Mouse (Mus musculus): ENCODE data around the gene Rbfox2.
A peak's percentile ranks its signal among the peaks of the same experiment; 100 is the strongest.

Rbfox2 gene

DNA sequence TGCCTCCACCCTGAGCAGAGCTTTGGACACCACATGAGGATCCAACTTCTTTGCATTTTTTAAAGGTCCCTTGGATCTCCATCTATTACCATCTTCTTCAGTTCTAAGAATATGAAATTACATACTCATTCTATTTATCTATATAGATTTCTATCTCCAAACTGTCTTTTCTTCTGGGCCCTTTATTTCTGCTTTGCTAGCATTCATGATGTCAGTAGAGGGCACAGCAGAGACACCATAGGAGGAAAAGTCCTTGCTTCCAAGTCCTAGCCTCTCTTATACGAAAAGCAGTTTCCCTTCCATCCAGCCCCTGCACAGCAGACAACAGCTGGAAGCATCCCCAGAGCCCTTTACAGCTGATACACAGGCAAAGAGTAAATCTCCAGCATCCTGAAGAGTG is 69.1 kb downstream of the Rbfox2 start:
- no peak for DNase-seq (ENCODE audit: extremely low read depth, low read depth, low spot score)

DNA sequence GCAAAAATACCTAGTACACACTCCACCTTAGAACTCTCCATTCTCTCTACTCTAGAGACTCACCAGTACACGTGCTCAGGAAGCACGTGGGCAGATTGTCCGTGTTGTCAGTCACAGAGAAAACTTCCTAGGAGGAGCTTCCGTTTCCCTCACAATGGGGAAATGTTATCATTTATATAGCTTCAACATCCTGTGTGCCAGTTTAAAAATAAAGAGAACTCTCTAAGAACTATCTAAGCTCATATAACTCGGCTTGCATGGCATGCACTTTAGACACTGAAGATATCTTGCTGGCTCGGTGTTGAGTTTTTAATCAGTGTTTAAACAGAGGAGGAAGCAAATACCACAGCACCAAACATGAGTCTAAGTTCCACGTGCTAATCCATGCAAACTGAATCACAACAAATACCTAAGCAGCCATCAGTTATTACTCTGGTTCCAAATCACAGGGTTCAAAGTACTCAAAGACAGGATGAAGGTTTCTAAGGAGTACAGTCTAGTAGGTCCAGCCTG is 70.7 kb downstream of the Rbfox2 start:
- no peak for DNase-seq (ENCODE audit: extremely low read depth, low read depth, low spot score)

GRCm38 (mm10) chr15:77235551-77235950 is 71.3 kb downstream of the Rbfox2 start:
- no peak for DNase-seq (ENCODE audit: extremely low read depth, low read depth, low spot score)

GRCm38 (mm10) chr15:77234296-77234695 is 72.5 kb downstream of the Rbfox2 start:
- no peak for DNase-seq (ENCODE audit: extremely low read depth, low read depth, low spot score)

DNA sequence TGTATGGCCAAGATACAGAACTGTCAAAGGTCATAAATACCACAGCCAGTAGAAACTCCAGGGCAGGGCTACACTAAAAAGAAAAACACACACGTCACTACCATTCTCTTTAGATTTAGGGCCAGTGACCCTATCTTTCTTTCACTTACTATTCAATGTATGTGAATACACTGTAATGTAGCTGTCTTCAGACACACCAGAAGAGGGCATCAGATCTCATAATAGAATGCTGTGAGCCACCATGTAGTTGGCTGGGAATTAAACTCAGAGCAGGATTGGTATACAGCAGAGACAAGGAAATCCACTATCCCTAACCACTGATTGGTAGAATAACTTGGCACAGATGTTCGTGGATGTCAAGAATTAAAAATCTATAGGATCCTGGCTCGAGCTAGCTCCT is 76.7 kb downstream of the Rbfox2 start:
- no peak for DNase-seq (ENCODE audit: extremely low read depth, low read depth, low spot score)

GRCm38 (mm10) chr15:77226831-77227354 is 79.9 kb downstream of the Rbfox2 start:
- DNase-seq (ENCODE audit: extremely low read depth, low read depth, low spot score): no peak

DNA sequence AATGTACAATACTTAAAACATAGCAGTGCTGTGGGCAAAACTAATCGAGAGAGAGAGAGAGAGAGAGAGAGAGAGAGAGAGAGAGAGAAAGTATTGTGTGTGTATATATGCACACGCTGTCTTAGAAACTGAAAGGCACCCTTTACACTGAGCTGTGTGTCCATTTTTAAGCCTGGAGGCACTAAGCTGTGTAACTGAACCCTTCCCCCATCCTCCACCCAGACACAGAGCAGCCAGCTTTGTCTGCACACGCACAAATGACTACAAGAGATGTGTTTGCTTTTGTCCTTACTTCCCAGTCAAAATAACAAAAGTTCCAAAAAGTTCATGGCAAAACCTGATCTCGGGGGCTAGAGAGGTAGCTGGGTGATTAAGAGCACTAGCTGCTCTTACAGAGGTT is 80.9 kb downstream of the Rbfox2 start:
- DNase-seq (ENCODE audit: extremely low read depth, low read depth, low spot score): no peak

GRCm38 (mm10) chr15:77225274-77225673 is 81.5 kb downstream of the Rbfox2 start:
- DNase-seq (ENCODE audit: extremely low read depth, low read depth, low spot score): no peak

GRCm38 (mm10) chr15:77220833-77221232 is 86.0 kb downstream of the Rbfox2 start:
- DNase-seq (ENCODE audit: extremely low read depth, low read depth, low spot score): no peak

GRCm38 (mm10) chr15:77220137-77220536 is 86.7 kb downstream of the Rbfox2 start:
- DNase-seq (ENCODE audit: extremely low read depth, low read depth, low spot score): no peak

DNA sequence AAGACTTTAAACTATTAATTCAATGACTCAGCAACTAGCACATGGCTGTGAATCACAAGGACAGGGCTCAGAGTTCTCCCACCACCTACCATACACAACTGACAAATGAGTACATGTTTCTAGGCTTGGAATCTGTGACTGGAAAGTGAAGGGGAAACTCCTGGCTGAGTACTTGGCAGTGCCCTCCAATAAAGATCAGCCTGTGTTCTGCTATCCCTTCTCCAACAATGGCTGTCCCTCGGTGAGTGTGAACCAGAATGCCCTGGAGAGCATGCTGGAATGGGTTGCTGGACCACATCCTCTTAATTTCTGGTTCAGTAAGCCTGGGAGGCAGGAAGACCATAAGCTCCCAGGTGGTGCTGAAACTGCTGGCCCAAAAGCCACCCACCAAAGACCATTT is 87.2 kb downstream of the Rbfox2 start:
- DNase-seq (ENCODE audit: extremely low read depth, low read depth, low spot score): no peak

DNA sequence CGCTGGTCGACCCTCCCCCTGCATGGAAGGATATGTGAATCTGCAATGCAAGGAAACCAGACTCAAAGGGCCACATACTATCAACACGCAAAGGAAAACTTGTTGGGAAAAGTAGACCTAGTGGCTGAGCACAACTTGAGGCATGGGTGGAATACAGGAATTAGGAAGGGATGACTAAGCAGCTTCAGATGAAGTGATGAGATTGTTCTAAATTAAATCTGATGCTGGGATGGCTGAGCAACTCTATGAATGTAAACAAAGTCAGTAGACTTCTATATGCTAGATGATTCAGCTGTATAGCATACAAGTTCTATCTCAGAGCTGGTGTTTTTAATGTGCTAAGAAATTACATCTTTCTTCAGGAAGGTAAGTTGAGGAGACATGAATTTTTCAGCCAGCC is 88.8 kb downstream of the Rbfox2 start:
- DNase-seq (ENCODE audit: extremely low read depth, low read depth, low spot score): no peak

DNA sequence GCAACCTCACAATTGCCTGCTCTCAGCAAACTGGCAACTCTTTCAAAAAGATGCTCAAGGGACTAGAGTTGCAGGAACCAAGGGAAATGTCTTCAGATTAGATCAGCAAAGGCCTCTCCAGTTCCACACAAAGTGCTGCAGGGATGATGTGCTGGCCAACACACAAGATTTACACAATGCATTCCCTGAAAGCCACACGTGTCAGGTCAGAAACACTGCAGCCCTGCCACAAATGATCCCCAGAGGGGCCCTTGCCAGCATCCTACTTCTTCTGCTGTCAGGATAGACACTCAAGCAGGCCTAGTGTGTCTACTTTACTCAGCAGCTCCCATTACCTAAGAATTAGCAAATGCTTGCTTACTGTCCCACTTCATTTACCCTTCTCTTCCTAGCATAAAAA is 89.3 kb downstream of the Rbfox2 start:
- DNase-seq (ENCODE audit: extremely low read depth, low read depth, low spot score): peak; percentile 88

DNA sequence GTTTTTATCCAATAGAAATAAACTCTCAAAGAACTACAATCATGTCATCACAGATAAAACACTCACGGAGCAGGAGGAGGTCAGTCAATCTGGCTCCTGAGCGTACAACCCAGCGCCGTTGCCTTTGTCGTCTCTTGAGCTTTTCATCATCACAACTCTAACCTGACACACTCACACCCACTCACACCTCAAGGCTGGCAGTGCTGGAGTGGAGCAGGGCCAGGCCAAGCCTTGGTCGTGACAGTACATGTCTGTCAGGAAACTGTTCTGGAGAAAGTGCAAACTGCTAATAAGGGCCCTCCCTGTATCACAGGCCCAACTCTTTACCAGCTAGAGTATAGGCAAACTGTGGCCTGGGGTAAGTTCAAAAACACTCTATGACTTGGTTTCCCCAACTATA is 90.1 kb downstream of the Rbfox2 start:
- peak; percentile 85 for DNase-seq (ENCODE audit: extremely low read depth, low read depth, low spot score)

- DNase-seq (ENCODE audit: extremely low read depth, low read depth, low spot score): no peak
These were observed 91.5 kb downstream of the Rbfox2 start for GRCm38 (mm10) chr15:77215178-77215800.

- no peak for DNase-seq (ENCODE audit: extremely low read depth, low read depth, low spot score)
These were observed 92.2 kb downstream of the Rbfox2 start for GRCm38 (mm10) chr15:77214410-77215107.

GRCm38 (mm10) chr15:77213829-77214228 is 93.0 kb downstream of the Rbfox2 start:
- DNase-seq (ENCODE audit: extremely low read depth, low read depth, low spot score): no peak

GRCm38 (mm10) chr15:77212818-77213217 is 94.0 kb downstream of the Rbfox2 start:
- no peak for DNase-seq (ENCODE audit: extremely low read depth, low read depth, low spot score)

- no peak for DNase-seq (ENCODE audit: extremely low read depth, low read depth, low spot score)
These were observed 94.5 kb downstream of the Rbfox2 start for GRCm38 (mm10) chr15:77212217-77212757.

DNA sequence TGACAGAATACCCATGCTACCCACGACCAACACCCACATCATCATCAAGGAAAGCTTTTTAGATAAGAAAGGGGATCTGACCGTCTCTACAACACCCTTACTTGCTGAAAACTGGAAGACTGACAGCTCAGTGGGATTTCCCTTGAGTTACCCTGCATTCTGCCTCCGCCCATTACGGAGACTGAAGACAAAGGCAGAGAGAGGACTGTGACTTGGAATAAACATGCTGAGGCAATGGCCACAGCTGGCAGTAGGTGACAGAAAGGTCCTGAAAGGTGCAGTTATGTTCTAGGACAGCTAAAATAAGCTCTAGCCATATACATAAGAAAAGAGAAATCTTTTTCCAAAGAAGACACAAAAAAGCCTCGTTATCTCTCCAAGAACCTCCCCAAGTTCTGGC is 99.8 kb downstream of the Rbfox2 start:
- no peak for DNase-seq (ENCODE audit: extremely low read depth, low read depth, low spot score)

DNA sequence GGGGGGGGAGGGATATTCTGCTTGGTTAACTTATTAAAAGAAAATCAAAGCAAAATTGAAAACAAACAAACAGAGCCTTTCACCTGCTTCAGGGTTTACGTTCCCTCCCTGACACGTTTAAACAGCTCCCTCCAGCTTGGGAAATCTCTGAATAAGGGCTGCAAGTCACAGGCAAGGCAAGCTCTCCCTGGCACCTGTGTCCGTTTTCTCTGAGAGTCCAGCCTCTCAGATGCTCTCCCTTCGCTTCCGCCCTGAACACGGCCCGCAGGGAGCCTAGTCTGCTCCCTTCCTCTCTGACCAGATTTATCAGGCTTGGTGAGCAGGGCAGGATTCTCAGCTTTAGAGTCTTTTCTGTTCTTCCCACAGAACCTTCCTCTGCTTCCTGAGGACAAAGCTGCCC is 101.9 kb downstream of the Rbfox2 start:
- DNase-seq (ENCODE audit: extremely low read depth, low read depth, low spot score): no peak

All from fat pad, adult 2 months (tissue).